Comparison of ENCODE assay signal across 8 mouse cellular contexts in the genomic region with DNA sequence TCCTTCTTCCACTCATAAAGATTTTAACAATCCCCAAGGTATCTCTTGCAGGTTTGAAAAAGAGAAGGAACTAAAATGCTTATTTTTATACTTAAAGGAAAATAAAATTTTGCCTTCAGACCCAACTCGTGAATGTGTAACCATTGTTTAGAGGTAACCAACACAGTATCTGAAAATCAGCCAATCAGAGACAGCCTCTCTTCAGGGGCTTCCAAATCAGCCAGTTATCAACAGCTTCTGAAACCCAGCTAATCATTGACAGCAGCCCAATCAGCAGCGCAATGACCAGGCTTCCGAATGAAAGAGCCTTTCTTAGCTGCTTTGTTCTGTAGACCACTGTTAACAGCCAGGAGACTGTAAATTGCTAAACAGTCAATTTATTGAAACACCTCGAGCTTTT.
A peak's percentile ranks its signal among the peaks of the same experiment; 100 is the strongest.
DNase-seq lines count a peak whose midpoint lies in the region; ATAC-seq lines count a peak whose summit lies in the region.

No protein-coding gene starts in this region.

- WGBS in limb, embryonic 10.5 days = 5% methylated on average over 4 of the region's 4 CpGs
- WGBS in midbrain, embryonic 13.5 days = 3% methylated on average over 4 of the region's 4 CpGs

- peak; percentile 42 for DNase-seq in R1 (ENCODE audit: low read depth, low spot score)
- DNase-seq in cerebellum, postnatal 36 days = peak; percentile 74 to 87
- peak; percentile 51 to 52 for DNase-seq in heart, adult 18-20 months
- peak; percentile 81 to 87 for DNase-seq in kidney, adult 8-10 months
- peak; percentile 55 for DNase-seq in limb, embryonic 10.5 days (ENCODE audit: low spot score)
- DNase-seq in telencephalon, adult 2 months (ENCODE audit: low read depth, low spot score) = peak; percentile 90
- no peak for DNase-seq in thymus, postnatal 4 days

- peak overlapping the region; percentile 98 for H3K4me3 ChIP-seq in limb, embryonic 10.5 days
- peak overlapping the region; percentile 96 for H3K4me3 ChIP-seq in midbrain, embryonic 13.5 days (replicated peaks)

- peak overlapping the region; percentile 98 for H3K27ac ChIP-seq in limb, embryonic 10.5 days
- H3K27ac ChIP-seq in midbrain, embryonic 13.5 days = peak overlapping the region; percentile 99

- peak overlapping the region; percentile 69 for H3K4me2 ChIP-seq in midbrain, embryonic 13.5 days (replicated peaks)

- H3K9me3 ChIP-seq in limb, embryonic 10.5 days (replicated peaks) = no peaks in the 10 kb centered on the region
- no peaks in the 10 kb centered on the region for H3K9me3 ChIP-seq in midbrain, embryonic 13.5 days

- H3K27me3 ChIP-seq in limb, embryonic 10.5 days (ENCODE audit: low read depth, poor library complexity, severe bottlenecking) = 0 out of 2 replicates have a peak, but pooled peaks cover 7% of the 10 kb centered on the region
- no peaks in the 10 kb centered on the region for H3K27me3 ChIP-seq in midbrain, embryonic 13.5 days

- H3K9ac ChIP-seq in midbrain, embryonic 13.5 days (replicated peaks) = peak overlapping the region; percentile 97

- peaks cover 22% of the 10 kb centered on the region for H3K4me1 ChIP-seq in limb, embryonic 10.5 days
- peaks cover 26% of the 10 kb centered on the region for H3K4me1 ChIP-seq in midbrain, embryonic 13.5 days (replicated peaks)

- peaks cover 8% of the 10 kb centered on the region for H3K36me3 ChIP-seq in limb, embryonic 10.5 days
- peaks cover 11% of the 10 kb centered on the region; the same call in 1 of the 2 replicates for H3K36me3 ChIP-seq in midbrain, embryonic 13.5 days

- ATAC-seq in midbrain, embryonic 13.5 days = peak; percentile 78
